Mouse (Mus musculus): ENCODE measurements around the gene BC004004. TPM values are rescaled to one million over a fixed set of nuclear protein-coding genes. Genes with fewer than 3 reads are reported as not detected.
A peak's percentile ranks its signal among the peaks of the same experiment; 100 is the strongest.

The BC004004 gene
- polyA plus RNA-seq, 1 experiment from 2014 or later = 58.2 TPM

- no peaks in the 10 kb centered on the region for H3K27me3 ChIP-seq (ENCODE audit: control insufficient read depth, insufficient read depth, low read length)
- H3K4me2 ChIP-seq (ENCODE audit: low read depth, low read length, severe bottlenecking) = no peak overlapping the region
- 88% methylated on average over 11 of the region's 11 CpGs for WGBS
- H3K27ac ChIP-seq (ENCODE audit: low read depth, low read length) = no peak overlapping the region
- no peaks in the 10 kb centered on the region for H3K36me3 ChIP-seq (ENCODE audit: control insufficient read depth, insufficient read depth, low read length)
- no peak for DNase-seq (ENCODE audit: low spot score)
- no peak overlapping the region for H3K9ac ChIP-seq (ENCODE audit: low read length)
- peaks cover 7% of the 10 kb centered on the region; the same call in 1 of the 2 replicates for H3K4me1 ChIP-seq (replicated peaks; ENCODE audit: control insufficient read depth, insufficient read depth, low read length)
- H3K4me3 ChIP-seq (ENCODE audit: low read depth, low read length) = no peak overlapping the region
- H3K9me3 ChIP-seq (ENCODE audit: control insufficient read depth, low read length) = no peaks in the 10 kb centered on the region
- ATAC-seq (replicated peaks; ENCODE audit: low FRiP score) = no peak
Measured at GRCm38 (mm10) chr17:29273889-29274288, 5.3 kb downstream of the BC004004 start.

DNA sequence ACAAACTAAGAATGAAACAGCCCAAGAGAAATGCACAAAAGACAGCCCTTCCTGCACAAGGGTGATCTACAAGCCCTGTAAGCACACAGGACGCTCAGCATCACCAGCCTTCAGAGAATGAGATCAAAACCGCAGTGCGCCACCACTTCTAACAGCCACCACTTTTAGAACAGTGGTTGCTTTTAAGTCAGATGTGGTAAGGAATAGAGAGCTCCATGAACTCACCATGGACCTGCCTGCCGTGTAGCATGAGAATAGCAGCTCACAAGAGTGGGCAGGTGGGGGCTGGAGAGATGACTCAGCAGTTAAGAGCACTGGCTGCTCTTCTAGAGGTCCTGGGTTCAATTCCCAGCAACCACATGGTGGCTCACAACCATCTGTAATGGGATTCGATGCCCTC lies 11.8 kb downstream of the BC004004 start:
- 94% methylated on average over 5 of the region's 5 CpGs for WGBS
- peaks cover 13% of the 10 kb centered on the region for H3K4me1 ChIP-seq (replicated peaks; ENCODE audit: control insufficient read depth, insufficient read depth, low read length)
- DNase-seq (ENCODE audit: low spot score) = no peak
- no peak overlapping the region for H3K9ac ChIP-seq (ENCODE audit: low read length)
- H3K9me3 ChIP-seq (ENCODE audit: control insufficient read depth, low read length) = no peaks in the 10 kb centered on the region
- no peaks in the 10 kb centered on the region for H3K36me3 ChIP-seq (ENCODE audit: control insufficient read depth, insufficient read depth, low read length)
- H3K27me3 ChIP-seq (ENCODE audit: control insufficient read depth, insufficient read depth, low read length) = no peaks in the 10 kb centered on the region
- no peak overlapping the region for H3K4me2 ChIP-seq (ENCODE audit: low read depth, low read length, severe bottlenecking)
- no peak overlapping the region for H3K4me3 ChIP-seq (ENCODE audit: low read depth, low read length)
- ATAC-seq (replicated peaks; ENCODE audit: low FRiP score) = no peak
- no peak overlapping the region for H3K27ac ChIP-seq (ENCODE audit: low read depth, low read length)

- H3K9ac ChIP-seq (ENCODE audit: low read length) = 0 out of 2 replicates have a peak overlapping the region, but pooled peaks have one; percentile 3
- no peak overlapping the region for H3K4me3 ChIP-seq (ENCODE audit: low read depth, low read length)
- H3K27me3 ChIP-seq (ENCODE audit: control insufficient read depth, insufficient read depth, low read length) = no peaks in the 10 kb centered on the region
- no peaks in the 10 kb centered on the region for H3K36me3 ChIP-seq (ENCODE audit: control insufficient read depth, insufficient read depth, low read length)
- DNase-seq (ENCODE audit: low spot score) = no peak
- no peaks in the 10 kb centered on the region for H3K9me3 ChIP-seq (ENCODE audit: control insufficient read depth, low read length)
- H3K4me2 ChIP-seq (ENCODE audit: low read depth, low read length, severe bottlenecking) = no peak overlapping the region
- peak overlapping the region; percentile 77; the same call in 1 of the 2 replicates for H3K27ac ChIP-seq (ENCODE audit: low read depth, low read length)
- peaks cover 13% of the 10 kb centered on the region for H3K4me1 ChIP-seq (replicated peaks; ENCODE audit: control insufficient read depth, insufficient read depth, low read length)
- WGBS = 83% methylated on average over 5 of the region's 5 CpGs
- no peak for ATAC-seq (replicated peaks; ENCODE audit: low FRiP score)
Measured at GRCm38 (mm10) chr17:29281541-29281940, 13.0 kb downstream of the BC004004 start.

DNA sequence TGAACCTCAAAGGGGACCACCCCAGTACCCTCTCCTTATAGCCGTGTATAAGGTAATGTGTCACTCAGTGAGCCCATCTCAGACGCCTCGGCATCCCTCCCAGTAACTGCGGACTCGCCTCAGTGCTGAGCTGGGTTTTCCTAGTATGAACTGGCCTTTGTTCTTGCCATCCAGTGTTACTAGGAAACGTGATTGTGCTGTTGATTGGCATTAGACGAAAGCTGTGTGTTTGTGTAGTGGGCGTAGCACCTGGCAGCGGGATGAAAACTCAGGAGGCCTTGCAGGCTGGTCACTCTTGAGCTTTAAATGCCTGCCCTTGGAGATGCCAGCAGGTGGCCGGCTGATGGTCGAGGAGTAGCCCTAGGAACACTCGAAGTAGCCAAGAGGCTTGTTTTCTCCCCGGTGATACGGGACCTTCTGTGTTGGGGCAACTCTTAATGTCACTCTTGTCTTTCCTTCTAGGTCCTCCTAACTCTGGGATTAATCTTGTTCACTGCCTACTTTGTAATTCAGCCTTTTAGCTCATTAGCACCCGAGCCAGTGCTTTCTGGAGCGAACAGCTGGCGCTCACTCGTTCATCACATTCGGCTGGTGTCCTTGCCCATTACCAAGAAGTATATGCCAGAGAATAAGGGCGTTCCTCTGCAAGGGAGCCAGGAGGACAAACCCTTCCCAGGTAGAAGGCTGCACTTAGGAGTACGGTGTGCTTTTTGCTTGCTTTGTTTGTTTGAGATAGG lies 13.8 kb downstream of the BC004004 start:
- H3K4me2 ChIP-seq (ENCODE audit: low read depth, low read length, severe bottlenecking) = 0 out of 2 replicates have a peak overlapping the region, but pooled peaks have one; percentile 11
- no peaks in the 10 kb centered on the region for H3K36me3 ChIP-seq (ENCODE audit: control insufficient read depth, insufficient read depth, low read length)
- 45% methylated on average over 21 of the region's 21 CpGs for WGBS
- no peak overlapping the region for H3K4me3 ChIP-seq (ENCODE audit: low read depth, low read length)
- DNase-seq (ENCODE audit: low spot score) (peak; percentile 67), ATAC-seq (replicated peaks; ENCODE audit: low FRiP score) (0 out of 2 replicates have a peak, but pooled peaks have one; percentile 42)
- H3K27me3 ChIP-seq (ENCODE audit: control insufficient read depth, insufficient read depth, low read length) = no peaks in the 10 kb centered on the region
- H3K9me3 ChIP-seq (ENCODE audit: control insufficient read depth, low read length) = no peaks in the 10 kb centered on the region
- peaks cover 13% of the 10 kb centered on the region for H3K4me1 ChIP-seq (replicated peaks; ENCODE audit: control insufficient read depth, insufficient read depth, low read length)
- H3K27ac ChIP-seq (ENCODE audit: low read depth, low read length) = peak overlapping the region; percentile 77
- peak overlapping the region; percentile 43 for H3K9ac ChIP-seq (ENCODE audit: low read length)

GRCm38 (mm10) chr17:29291793-29292192 lies 23.2 kb downstream of the BC004004 start:
- no peaks in the 10 kb centered on the region for H3K4me1 ChIP-seq (replicated peaks; ENCODE audit: control insufficient read depth, insufficient read depth, low read length)
- no peak overlapping the region for H3K27ac ChIP-seq (ENCODE audit: low read depth, low read length)
- 84% methylated on average over 7 of the region's 7 CpGs for WGBS
- H3K9me3 ChIP-seq (ENCODE audit: control insufficient read depth, low read length) = no peaks in the 10 kb centered on the region
- H3K36me3 ChIP-seq (ENCODE audit: control insufficient read depth, insufficient read depth, low read length) = no peaks in the 10 kb centered on the region
- ATAC-seq (replicated peaks; ENCODE audit: low FRiP score) (no peak), DNase-seq (ENCODE audit: low spot score) (no peak)
- H3K9ac ChIP-seq (ENCODE audit: low read length) = no peak overlapping the region
- no peaks in the 10 kb centered on the region for H3K27me3 ChIP-seq (ENCODE audit: control insufficient read depth, insufficient read depth, low read length)
- H3K4me2 ChIP-seq (ENCODE audit: low read depth, low read length, severe bottlenecking) = no peak overlapping the region
- no peak overlapping the region for H3K4me3 ChIP-seq (ENCODE audit: low read depth, low read length)

DNA sequence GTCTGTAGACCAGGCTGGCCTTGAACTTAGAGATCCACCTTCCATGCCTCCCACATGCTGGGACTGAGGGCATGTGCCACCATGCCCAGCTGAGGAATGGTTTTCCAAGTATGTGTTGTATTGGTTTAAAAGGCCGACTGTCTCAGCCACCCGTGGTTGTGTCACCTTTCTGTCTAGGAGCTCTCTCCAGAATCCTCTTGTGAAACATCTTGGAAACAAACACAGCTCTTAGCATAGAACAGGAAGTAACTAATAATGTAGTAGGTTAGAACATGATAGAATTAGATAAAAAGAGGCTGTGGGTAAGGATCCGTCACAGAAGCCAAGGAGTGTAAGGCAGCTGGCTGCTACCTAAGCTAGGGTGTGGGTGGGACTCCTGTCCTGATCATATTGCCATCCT lies 24.4 kb downstream of the BC004004 start:
- no peaks in the 10 kb centered on the region for H3K27me3 ChIP-seq (ENCODE audit: control insufficient read depth, insufficient read depth, low read length)
- no peak overlapping the region for H3K4me2 ChIP-seq (ENCODE audit: low read depth, low read length, severe bottlenecking)
- no peak overlapping the region for H3K9ac ChIP-seq (ENCODE audit: low read length)
- no peaks in the 10 kb centered on the region for H3K9me3 ChIP-seq (ENCODE audit: control insufficient read depth, low read length)
- H3K36me3 ChIP-seq (ENCODE audit: control insufficient read depth, insufficient read depth, low read length) = no peaks in the 10 kb centered on the region
- H3K4me3 ChIP-seq (ENCODE audit: low read depth, low read length) = no peak overlapping the region
- 93% methylated on average over 3 of the region's 3 CpGs for WGBS
- H3K27ac ChIP-seq (ENCODE audit: low read depth, low read length) = no peak overlapping the region
- ATAC-seq (replicated peaks; ENCODE audit: low FRiP score) (no peak), DNase-seq (ENCODE audit: low spot score) (no peak)
- H3K4me1 ChIP-seq (replicated peaks; ENCODE audit: control insufficient read depth, insufficient read depth, low read length) = no peaks in the 10 kb centered on the region

- no peaks in the 10 kb centered on the region for H3K4me1 ChIP-seq (replicated peaks; ENCODE audit: control insufficient read depth, insufficient read depth, low read length)
- H3K9me3 ChIP-seq (ENCODE audit: control insufficient read depth, low read length) = no peaks in the 10 kb centered on the region
- H3K36me3 ChIP-seq (ENCODE audit: control insufficient read depth, insufficient read depth, low read length) = no peaks in the 10 kb centered on the region
- H3K27me3 ChIP-seq (ENCODE audit: control insufficient read depth, insufficient read depth, low read length) = no peaks in the 10 kb centered on the region
- no peak overlapping the region for H3K4me2 ChIP-seq (ENCODE audit: low read depth, low read length, severe bottlenecking)
- no peak overlapping the region for H3K4me3 ChIP-seq (ENCODE audit: low read depth, low read length)
- DNase-seq (ENCODE audit: low spot score) (no peak), ATAC-seq (replicated peaks; ENCODE audit: low FRiP score) (no peak)
- 83% methylated on average over 9 of the region's 9 CpGs for WGBS
- H3K9ac ChIP-seq (ENCODE audit: low read length) = no peak overlapping the region
- H3K27ac ChIP-seq (ENCODE audit: low read depth, low read length) = no peak overlapping the region
Measured at GRCm38 (mm10) chr17:29293807-29294605, 25.4 kb downstream of the BC004004 start.

DNA sequence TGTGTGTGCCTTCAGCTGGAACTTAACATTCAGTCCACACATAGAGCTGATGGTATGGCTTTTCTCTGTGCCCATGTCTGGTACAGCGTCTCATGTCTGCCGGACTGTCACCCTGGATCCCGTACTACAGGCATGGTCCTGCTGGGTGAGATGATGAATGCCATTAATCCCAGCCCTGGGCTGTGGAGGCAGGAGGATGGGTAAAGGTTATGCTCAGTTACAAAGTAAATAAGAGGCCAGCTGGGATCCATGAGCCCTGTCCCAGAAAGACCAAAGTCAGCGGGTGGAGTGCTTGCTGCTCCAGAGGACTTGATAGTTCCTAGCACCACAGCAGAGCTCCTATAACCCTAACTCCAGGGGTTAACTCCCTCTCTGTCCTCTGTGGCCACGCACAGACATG lies 27.2 kb downstream of the BC004004 start:
- Histone ChIP-seq H3K27me3 (ENCODE audit: control insufficient read depth, insufficient read depth, low read length) (no peaks in the 10 kb centered on the region), H3K4me3 (ENCODE audit: low read depth, low read length) (no peak overlapping the region), H3K4me1 (replicated peaks; ENCODE audit: control insufficient read depth, insufficient read depth, low read length) (no peaks in the 10 kb centered on the region), H3K9me3 (ENCODE audit: control insufficient read depth, low read length) (no peaks in the 10 kb centered on the region), H3K27ac (ENCODE audit: low read depth, low read length) (no peak overlapping the region), H3K4me2 (ENCODE audit: low read depth, low read length, severe bottlenecking) (no peak overlapping the region), H3K36me3 (ENCODE audit: control insufficient read depth, insufficient read depth, low read length) (peaks cover 6% of the 10 kb centered on the region), H3K9ac (ENCODE audit: low read length) (no peak overlapping the region)
- ATAC-seq (replicated peaks; ENCODE audit: low FRiP score) = no peak
- WGBS = 78% methylated on average over 5 of the region's 5 CpGs
- no peak for DNase-seq (ENCODE audit: low spot score)
